Mouse (Mus musculus): Measurements from ENCODE around the gene Phactr2. TPM values are rescaled to one million over a fixed set of nuclear protein-coding genes. Genes with fewer than 3 reads are reported as not detected.

The Phactr2 gene
- polyA plus RNA-seq, 1 experiment from 2014 or later = 6.7 TPM

DNA sequence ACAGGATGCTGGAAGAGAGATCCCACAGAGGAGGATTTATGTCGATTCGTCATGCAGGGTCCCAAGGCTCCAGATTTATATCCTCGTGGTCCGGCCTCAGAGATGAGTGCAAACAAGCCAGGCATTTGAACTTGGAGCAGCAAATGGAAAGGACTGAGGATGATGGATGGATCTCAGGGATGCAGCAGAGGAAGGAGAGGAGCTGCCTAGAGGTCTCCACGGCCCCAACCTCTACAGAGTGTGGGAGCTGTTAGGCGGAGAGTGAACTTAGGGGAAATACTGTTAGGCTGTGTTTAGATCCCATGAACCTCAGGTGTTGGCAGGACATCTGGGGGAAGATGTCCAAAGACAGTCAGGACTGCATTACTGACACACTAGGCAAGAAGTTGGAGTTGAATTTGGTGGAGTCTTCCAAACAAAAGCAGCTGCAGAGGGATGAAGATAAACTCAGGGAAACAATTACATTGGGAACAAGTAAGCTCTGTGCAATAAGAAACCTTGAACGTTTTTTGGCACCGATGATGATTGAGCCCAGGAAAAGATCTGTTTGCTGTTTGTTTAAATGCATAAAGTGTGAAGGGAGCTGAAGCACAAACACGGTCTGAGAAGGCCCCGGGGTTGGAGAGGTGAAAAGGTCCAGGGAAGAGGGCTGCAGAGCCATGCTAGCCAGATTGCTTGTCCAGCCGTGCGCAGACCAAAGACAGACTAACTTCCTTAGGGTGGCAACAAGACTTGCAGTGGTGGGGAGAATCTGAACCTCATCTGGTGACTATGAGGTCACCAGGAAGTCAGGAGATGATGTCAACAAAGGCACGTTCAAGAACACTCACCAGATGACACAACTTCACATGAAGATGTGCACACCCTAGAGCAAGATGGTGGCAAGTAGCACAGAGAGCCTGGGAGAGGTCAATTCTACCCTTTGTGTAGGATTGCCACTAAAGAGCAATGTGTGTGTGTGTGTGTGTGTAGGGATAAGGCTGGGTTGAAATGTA is 170.6 kb downstream of the Phactr2 start:
- no peaks in the 10 kb centered on the region for H3K4me1 ChIP-seq (ENCODE audit: control insufficient read depth, insufficient read depth, low read depth, low read length)
- H3K27me3 ChIP-seq (replicated peaks; ENCODE audit: control insufficient read depth, insufficient read depth, low read length) = no peaks in the 10 kb centered on the region
- 81% methylated on average over 13 of the region's 13 CpGs for WGBS
- no peak overlapping the region for H3K27ac ChIP-seq (ENCODE audit: low read depth, low read length)
- no peaks in the 10 kb centered on the region for H3K9me3 ChIP-seq (ENCODE audit: control insufficient read depth, low read length)
- no peak overlapping the region for H3K9ac ChIP-seq (ENCODE audit: low read depth, low read length)
- no peaks in the 10 kb centered on the region for H3K36me3 ChIP-seq (ENCODE audit: control insufficient read depth, insufficient read depth, low read length)
- no peak overlapping the region for H3K4me3 ChIP-seq (ENCODE audit: low read length)
- ATAC-seq = no peak
- no peak overlapping the region for H3K4me2 ChIP-seq (ENCODE audit: low read length)

DNA sequence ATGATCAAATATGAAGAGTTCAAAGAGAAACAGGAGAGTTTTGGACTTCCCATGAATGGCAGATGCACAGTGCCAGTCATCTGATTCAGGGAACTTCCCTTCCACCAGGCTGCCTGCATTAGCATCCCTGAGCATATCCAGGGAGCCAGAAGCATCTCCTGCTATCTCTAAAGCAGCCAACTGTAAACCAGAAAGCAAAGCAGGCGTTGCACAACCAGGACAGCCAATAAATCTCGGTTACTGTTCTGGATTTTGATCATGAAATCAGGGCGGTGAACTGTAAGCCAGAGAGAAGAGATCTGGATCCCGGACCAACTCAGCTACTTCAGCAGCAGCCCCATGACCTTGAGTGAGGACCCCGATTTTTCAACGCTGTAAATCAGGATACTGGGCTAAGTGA is 173.6 kb downstream of the Phactr2 start:
- H3K9ac ChIP-seq (ENCODE audit: low read depth, low read length) = no peak overlapping the region
- no peaks in the 10 kb centered on the region for H3K36me3 ChIP-seq (ENCODE audit: control insufficient read depth, insufficient read depth, low read length)
- H3K4me3 ChIP-seq (ENCODE audit: low read length) = no peak overlapping the region
- H3K9me3 ChIP-seq (ENCODE audit: control insufficient read depth, low read length) = no peaks in the 10 kb centered on the region
- H3K4me2 ChIP-seq (ENCODE audit: low read length) = no peak overlapping the region
- ATAC-seq = no peak
- H3K4me1 ChIP-seq (ENCODE audit: control insufficient read depth, insufficient read depth, low read depth, low read length) = no peaks in the 10 kb centered on the region
- WGBS = 87% methylated on average over 6 of the region's 6 CpGs
- H3K27me3 ChIP-seq (replicated peaks; ENCODE audit: control insufficient read depth, insufficient read depth, low read length) = no peaks in the 10 kb centered on the region
- H3K27ac ChIP-seq (ENCODE audit: low read depth, low read length) = no peak overlapping the region

DNA sequence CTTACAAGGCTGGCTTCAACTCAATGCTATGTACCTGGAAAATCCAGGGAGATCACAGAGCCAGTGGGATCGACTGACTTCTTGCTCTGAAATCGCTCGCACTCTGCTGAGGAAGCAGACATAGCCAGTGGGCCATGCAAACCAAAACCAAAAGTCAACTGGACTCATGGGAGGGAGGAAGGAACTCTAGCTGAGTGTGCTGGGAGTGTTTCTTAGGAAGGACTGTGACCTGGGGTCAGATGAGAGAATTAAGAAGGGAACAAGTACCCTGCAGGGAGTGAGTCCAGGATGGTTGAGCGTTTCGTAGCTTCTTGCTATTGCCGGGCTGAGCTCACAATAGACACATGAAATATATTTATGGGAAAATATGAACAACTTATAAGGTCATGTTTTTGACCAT is 174.0 kb downstream of the Phactr2 start:
- 67% methylated on average over 6 of the region's 6 CpGs for WGBS
- ATAC-seq = no peak
- Histone ChIP-seq H3K4me2 (ENCODE audit: low read length) (no peak overlapping the region), H3K4me3 (ENCODE audit: low read length) (no peak overlapping the region), H3K9ac (ENCODE audit: low read depth, low read length) (no peak overlapping the region), H3K27me3 (replicated peaks; ENCODE audit: control insufficient read depth, insufficient read depth, low read length) (no peaks in the 10 kb centered on the region), H3K27ac (ENCODE audit: low read depth, low read length) (no peak overlapping the region), H3K9me3 (ENCODE audit: control insufficient read depth, low read length) (no peaks in the 10 kb centered on the region), H3K36me3 (ENCODE audit: control insufficient read depth, insufficient read depth, low read length) (no peaks in the 10 kb centered on the region), H3K4me1 (ENCODE audit: control insufficient read depth, insufficient read depth, low read depth, low read length) (no peaks in the 10 kb centered on the region)

DNA sequence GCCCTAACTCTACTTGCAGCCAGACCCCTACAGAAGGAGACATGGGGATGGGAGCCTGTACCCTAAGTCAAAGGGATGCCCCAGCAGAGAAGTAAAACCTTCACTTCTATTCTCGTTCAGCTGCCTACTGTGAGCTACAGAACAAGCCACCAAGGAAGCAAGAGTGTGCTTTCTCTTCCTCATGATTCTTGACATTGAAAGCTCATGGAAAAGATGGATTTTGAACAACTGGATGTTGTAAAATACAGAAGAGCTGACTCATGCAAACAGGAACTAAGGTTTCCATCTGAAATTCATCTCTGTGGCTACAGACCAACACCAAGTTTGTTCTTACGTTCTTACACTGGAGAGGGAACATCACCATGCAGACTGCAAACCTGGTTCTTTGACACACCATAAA is 179.3 kb downstream of the Phactr2 start:
- Histone ChIP-seq H3K4me2 (ENCODE audit: low read length) (no peak overlapping the region), H3K4me1 (ENCODE audit: control insufficient read depth, insufficient read depth, low read depth, low read length) (no peaks in the 10 kb centered on the region), H3K9me3 (ENCODE audit: control insufficient read depth, low read length) (no peaks in the 10 kb centered on the region), H3K4me3 (ENCODE audit: low read length) (no peak overlapping the region), H3K36me3 (ENCODE audit: control insufficient read depth, insufficient read depth, low read length) (no peaks in the 10 kb centered on the region), H3K9ac (ENCODE audit: low read depth, low read length) (no peak overlapping the region), H3K27me3 (replicated peaks; ENCODE audit: control insufficient read depth, insufficient read depth, low read length) (no peaks in the 10 kb centered on the region), H3K27ac (ENCODE audit: low read depth, low read length) (no peak overlapping the region)
- no peak for ATAC-seq
- 86% methylated on average over 2 of the region's 2 CpGs for WGBS

DNA sequence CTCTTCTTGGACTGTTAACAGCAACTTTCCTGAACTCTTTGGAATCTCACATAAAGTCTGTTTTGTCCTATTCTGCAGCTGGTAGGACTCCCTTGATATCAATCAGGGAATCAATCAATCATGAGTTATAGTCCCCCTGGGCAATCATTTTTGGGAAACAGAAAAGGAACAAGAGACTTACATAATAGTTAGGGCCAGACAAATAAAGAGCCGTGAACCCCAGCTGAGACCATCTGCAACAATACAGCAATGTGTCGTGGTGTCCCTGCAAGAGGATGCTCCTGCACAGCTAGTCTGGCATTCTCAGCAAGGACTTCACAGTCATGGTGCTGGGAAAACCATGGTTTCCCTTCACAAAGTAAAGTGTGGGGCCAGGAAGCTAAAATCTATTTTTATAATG is 182.2 kb downstream of the Phactr2 start:
- H3K4me2 ChIP-seq (ENCODE audit: low read length) = no peak overlapping the region
- no peak overlapping the region for H3K4me3 ChIP-seq (ENCODE audit: low read length)
- WGBS = 11% methylated on average over 2 of the region's 2 CpGs
- H3K36me3 ChIP-seq (ENCODE audit: control insufficient read depth, insufficient read depth, low read length) = no peaks in the 10 kb centered on the region
- no peak for ATAC-seq
- no peak overlapping the region for H3K9ac ChIP-seq (ENCODE audit: low read depth, low read length)
- no peaks in the 10 kb centered on the region for H3K27me3 ChIP-seq (replicated peaks; ENCODE audit: control insufficient read depth, insufficient read depth, low read length)
- H3K4me1 ChIP-seq (ENCODE audit: control insufficient read depth, insufficient read depth, low read depth, low read length) = no peaks in the 10 kb centered on the region
- H3K27ac ChIP-seq (ENCODE audit: low read depth, low read length) = 0 out of 2 replicates have a peak overlapping the region, but pooled peaks have one; percentile 29
- H3K9me3 ChIP-seq (ENCODE audit: control insufficient read depth, low read length) = no peaks in the 10 kb centered on the region

DNA sequence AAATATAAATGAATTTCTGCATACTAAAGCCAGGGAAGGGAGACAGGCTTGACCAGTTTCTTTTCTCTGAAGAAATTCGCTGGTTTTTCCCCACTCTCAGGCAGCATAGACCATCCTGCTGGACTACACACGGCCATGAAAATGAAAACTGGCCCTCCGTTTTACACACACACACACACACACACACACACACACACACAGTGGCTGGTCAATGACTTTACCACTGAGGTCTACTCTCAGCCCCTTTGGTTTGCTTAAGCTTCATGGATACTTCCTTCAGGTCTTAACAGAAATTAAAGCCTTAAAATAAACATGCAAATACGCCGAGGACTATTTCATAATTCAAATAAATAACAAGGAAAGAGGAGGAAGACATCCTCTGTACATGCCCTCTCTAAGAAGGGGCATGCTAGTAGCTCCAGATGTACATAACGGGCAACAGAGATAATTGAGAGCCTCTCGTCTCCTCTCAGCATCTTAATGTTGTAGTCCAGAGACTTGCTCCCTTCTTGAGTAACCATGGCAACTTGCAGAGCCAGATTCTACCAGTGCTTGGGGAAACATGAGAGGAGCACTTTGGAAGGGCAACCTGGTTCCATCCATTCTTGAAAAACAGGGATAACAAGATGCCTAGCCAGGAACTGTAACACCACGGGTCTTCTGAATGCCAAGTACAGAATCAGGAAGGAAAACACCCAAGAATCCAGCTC is 184.8 kb downstream of the Phactr2 start:
- no peak overlapping the region for H3K27ac ChIP-seq (ENCODE audit: low read depth, low read length)
- no peak overlapping the region for H3K4me2 ChIP-seq (ENCODE audit: low read length)
- H3K4me3 ChIP-seq (ENCODE audit: low read length) = no peak overlapping the region
- WGBS = 83% methylated on average over 8 of the region's 8 CpGs
- H3K4me1 ChIP-seq (ENCODE audit: control insufficient read depth, insufficient read depth, low read depth, low read length) = no peaks in the 10 kb centered on the region
- H3K9me3 ChIP-seq (ENCODE audit: control insufficient read depth, low read length) = no peaks in the 10 kb centered on the region
- ATAC-seq = peak; percentile 86
- no peaks in the 10 kb centered on the region for H3K27me3 ChIP-seq (replicated peaks; ENCODE audit: control insufficient read depth, insufficient read depth, low read length)
- H3K36me3 ChIP-seq (ENCODE audit: control insufficient read depth, insufficient read depth, low read length) = no peaks in the 10 kb centered on the region
- no peak overlapping the region for H3K9ac ChIP-seq (ENCODE audit: low read depth, low read length)

DNA sequence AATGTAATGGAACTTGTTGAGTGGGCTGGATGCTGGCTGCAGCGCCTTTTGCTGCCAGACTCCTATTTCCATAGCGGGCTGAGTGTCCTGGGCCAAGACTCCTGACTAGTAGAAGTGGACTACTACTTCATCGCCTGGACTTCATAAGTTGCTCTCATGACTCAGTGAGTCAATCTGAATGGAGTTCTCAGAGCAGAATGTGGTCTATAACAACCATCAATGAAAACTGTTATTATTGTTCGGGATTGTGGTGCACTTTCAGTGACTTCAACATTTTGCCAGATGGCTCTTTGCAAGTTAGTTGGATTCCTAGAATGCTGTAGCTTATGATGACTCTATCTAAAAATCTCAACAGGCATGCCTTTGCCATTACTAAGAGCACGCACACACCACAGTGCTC is 185.9 kb downstream of the Phactr2 start:
- H3K9me3 ChIP-seq (ENCODE audit: control insufficient read depth, low read length) = no peaks in the 10 kb centered on the region
- H3K27ac ChIP-seq (ENCODE audit: low read depth, low read length) = no peak overlapping the region
- no peaks in the 10 kb centered on the region for H3K36me3 ChIP-seq (ENCODE audit: control insufficient read depth, insufficient read depth, low read length)
- WGBS = 95% methylated on average over 5 of the region's 5 CpGs
- no peaks in the 10 kb centered on the region for H3K4me1 ChIP-seq (ENCODE audit: control insufficient read depth, insufficient read depth, low read depth, low read length)
- H3K27me3 ChIP-seq (replicated peaks; ENCODE audit: control insufficient read depth, insufficient read depth, low read length) = no peaks in the 10 kb centered on the region
- H3K9ac ChIP-seq (ENCODE audit: low read depth, low read length) = no peak overlapping the region
- no peak for ATAC-seq
- H3K4me3 ChIP-seq (ENCODE audit: low read length) = no peak overlapping the region
- no peak overlapping the region for H3K4me2 ChIP-seq (ENCODE audit: low read length)

DNA sequence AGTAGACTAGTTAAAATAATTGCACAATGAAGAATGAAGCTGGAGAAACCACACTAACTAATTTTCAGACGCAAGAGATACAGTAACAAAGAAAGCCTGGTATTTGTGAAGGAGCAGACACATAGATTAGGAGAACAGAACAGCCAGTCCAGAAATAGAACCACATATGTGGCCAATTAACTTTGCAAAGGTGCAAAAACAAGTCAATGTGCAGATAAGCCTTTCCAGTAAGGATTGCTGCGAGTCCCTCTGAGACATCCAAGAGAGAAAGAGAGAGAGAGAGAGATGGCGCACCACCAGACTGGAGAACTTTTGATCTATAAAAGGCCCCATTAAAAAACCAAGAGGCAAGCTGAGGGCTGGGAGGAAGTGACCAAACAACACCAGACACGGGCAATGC is 190.8 kb downstream of the Phactr2 start:
- 87% methylated on average over 4 of the region's 4 CpGs for WGBS

DNA sequence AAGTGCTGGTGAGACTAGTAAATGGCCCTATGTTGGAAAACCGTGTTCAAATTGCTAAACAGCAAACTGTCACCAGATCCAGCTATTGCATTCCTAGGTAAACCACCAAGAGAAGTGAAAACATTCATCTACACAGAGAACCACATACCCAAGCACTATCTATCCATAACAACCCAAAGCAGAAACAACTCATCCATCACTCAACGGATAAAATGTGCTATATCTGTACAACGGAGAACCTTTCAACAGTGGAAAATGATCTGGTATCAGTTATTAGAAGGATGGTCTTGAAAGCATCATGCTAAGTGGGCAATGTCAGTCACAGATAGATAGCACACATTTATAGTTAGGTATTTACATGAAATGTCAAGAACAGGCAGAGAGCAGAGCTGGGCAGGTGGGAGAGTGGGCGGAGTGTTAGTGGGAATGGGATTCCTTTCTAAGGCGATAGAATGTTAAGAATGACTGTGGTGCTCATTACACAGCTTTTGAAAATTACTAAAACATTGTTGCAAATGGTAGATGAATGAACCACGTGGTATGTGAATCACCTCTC is 193.8 kb downstream of the Phactr2 start:
- H3K4me2 ChIP-seq (ENCODE audit: low read length) = no peak overlapping the region
- no peaks in the 10 kb centered on the region for H3K4me1 ChIP-seq (ENCODE audit: control insufficient read depth, insufficient read depth, low read depth, low read length)
- no peak overlapping the region for H3K27ac ChIP-seq (ENCODE audit: low read depth, low read length)
- H3K9ac ChIP-seq (ENCODE audit: low read depth, low read length) = no peak overlapping the region
- no peaks in the 10 kb centered on the region for H3K36me3 ChIP-seq (ENCODE audit: control insufficient read depth, insufficient read depth, low read length)
- H3K27me3 ChIP-seq (replicated peaks; ENCODE audit: control insufficient read depth, insufficient read depth, low read length) = no peaks in the 10 kb centered on the region
- ATAC-seq = no peak
- WGBS = 85% methylated on average over 6 of the region's 6 CpGs
- no peaks in the 10 kb centered on the region for H3K9me3 ChIP-seq (ENCODE audit: control insufficient read depth, low read length)
- H3K4me3 ChIP-seq (ENCODE audit: low read length) = no peak overlapping the region

More for the DNA sequence above, 190.8 kb downstream of the Phactr2 start:
- Histone ChIP-seq H3K9ac (ENCODE audit: low read depth, low read length) (no peak overlapping the region), H3K9me3 (ENCODE audit: control insufficient read depth, low read length) (no peaks in the 10 kb centered on the region), H3K4me1 (ENCODE audit: control insufficient read depth, insufficient read depth, low read depth, low read length) (no peaks in the 10 kb centered on the region), H3K4me2 (ENCODE audit: low read length) (no peak overlapping the region), H3K4me3 (ENCODE audit: low read length) (no peak overlapping the region), H3K27me3 (replicated peaks; ENCODE audit: control insufficient read depth, insufficient read depth, low read length) (no peaks in the 10 kb centered on the region), H3K27ac (ENCODE audit: low read depth, low read length) (no peak overlapping the region), H3K36me3 (ENCODE audit: control insufficient read depth, insufficient read depth, low read length) (no peaks in the 10 kb centered on the region)
- ATAC-seq = no peak

All from hindbrain, embryonic 16.5 days (tissue).